Mouse (Mus musculus): Measurements from ENCODE around the gene Morn3.

The Morn3 gene

DNA sequence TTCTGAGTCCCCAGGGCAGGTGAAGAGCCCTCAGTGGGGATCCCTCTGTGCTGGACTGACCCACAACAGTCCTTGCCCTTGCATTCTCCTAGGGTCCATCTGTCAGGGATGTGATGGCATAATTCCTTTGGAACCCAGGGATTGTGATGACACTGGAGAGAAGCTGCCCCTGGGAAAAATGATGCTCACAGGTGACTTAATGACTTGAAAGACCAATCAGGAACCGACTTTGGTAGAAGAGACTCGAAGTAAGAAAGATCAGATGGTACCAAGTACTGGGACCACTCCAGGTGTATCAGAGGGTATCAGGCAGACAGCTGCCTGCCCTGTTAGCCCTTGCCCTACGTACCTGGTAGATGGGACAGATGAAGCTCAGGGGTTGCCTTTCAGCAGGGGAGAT is at the start of gene Morn3:
Morn3 (minus strand) TSS at position 101 of the 400 bp plus-strand sequence.
- in situ Hi-C loops (cut with MboI, MseI) = loop anchor here (5.0 kb wide), 1 partner anchor 80 kb away; no protein-coding TSS in a partner anchor

- in situ Hi-C loops (cut with MboI, MseI) = loop anchor here in 1 of 2 experiments (10.0 kb wide), 1 partner anchor 389 kb away; the partner anchor contains the start of genes Il31 and Lrrc43
These were observed 49.5 kb upstream of the Morn3 start for GRCm38 (mm10) chr5:123096299-123096698.

- in situ Hi-C loops (cut with MboI, MseI) = loop anchor here in 1 of 2 experiments (10.0 kb wide), 1 partner anchor 390 kb away; the partner anchor contains the start of genes Il31 and Lrrc43
These were observed 47.6 kb upstream of the Morn3 start for GRCm38 (mm10) chr5:123094238-123094991.

GRCm38 (mm10) chr5:123093077-123093633 is 46.3 kb upstream of the Morn3 start:
- in situ Hi-C loops (cut with MboI, MseI) = loop anchor here in 1 of 2 experiments (10.0 kb wide), 1 partner anchor 392 kb away; the partner anchor contains the start of genes Il31 and Lrrc43

DNA sequence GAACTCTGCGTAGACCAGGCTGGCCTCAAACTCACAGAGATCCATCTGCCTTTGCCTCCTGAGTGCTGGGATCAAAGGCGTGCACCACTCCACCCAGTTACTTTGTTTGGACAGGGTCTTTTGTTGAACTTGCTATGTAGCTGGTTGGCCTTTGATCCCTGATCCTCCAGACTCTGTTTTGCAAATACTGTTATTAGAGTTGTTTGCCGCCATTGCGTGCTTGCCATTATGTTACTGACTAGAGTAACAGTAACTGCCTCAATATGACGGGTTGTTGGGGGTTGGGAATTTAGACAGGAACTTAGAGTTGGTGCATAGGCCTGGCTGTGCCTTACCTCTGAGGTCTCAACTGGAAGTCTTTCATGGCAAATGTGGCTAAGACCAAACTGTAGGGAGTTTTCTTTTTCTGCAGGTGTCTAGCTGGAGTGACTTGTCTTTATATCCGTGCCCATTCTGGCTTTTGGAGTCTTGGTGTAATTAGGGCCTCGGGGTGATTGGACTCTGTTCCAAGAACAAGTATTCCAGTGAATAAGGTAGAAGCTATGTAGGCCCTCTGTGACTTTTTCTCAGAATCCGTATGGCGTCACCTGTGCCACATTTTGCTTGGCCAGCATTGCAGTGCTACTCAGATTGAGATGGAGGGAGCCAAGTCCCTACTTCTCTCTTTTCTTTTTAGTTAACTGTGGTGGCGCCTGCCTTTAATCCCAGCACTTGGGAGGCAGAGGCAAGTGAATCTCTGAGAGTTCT is 43.9 kb upstream of the Morn3 start:
- in situ Hi-C loops (cut with MboI, MseI) = loop anchor here in 1 of 2 experiments (10.0 kb wide), 1 partner anchor 394 kb away; the partner anchor contains the start of genes Il31 and Lrrc43

DNA sequence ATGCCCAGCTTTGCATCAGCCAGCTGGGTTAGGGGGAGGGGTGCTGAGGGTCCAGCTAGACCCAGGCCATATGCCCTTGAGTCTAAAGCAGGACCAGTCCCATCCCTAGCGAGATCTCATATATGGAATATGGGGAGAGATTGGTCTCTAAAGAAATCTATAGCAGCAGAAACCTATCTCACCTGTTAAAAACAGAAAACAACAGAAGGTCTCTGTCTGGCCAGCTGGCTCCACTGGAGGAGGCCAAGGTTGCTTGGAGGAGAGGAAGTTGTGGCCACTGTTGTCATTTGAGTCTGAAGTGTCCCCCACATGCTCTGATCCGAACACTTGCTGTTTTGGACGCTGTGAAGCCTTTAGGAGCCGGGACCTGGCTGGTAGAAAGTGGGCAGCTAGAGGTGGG is 42.0 kb upstream of the Morn3 start:
- in situ Hi-C loops (cut with MboI, MseI) = loop anchor here in 1 of 2 experiments (10.0 kb wide), 1 partner anchor 576 kb away; no protein-coding TSS in a partner anchor

DNA sequence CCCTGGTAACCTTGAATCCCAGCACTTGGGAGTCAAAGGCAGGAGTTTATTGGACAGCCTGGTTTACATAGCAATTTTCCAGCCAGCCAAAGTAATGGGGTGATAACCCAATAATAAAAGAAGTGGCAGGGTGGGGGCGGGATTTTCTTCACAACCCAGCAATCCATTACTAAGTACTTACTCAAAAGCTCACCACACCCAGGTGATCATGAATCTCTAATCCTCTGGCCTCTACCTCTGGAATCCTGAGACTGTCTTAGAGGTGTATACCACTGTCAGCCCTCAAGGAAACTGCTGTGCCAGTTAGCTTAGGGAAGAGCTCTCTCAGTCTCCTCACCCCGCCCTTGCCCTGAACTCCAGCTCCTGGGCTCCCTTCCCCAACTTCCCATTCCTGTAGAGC is 39.7 kb upstream of the Morn3 start:
- in situ Hi-C loops (cut with MboI, MseI) = loop anchor here in 1 of 2 experiments (10.0 kb wide), 1 partner anchor 578 kb away; no protein-coding TSS in a partner anchor

DNA sequence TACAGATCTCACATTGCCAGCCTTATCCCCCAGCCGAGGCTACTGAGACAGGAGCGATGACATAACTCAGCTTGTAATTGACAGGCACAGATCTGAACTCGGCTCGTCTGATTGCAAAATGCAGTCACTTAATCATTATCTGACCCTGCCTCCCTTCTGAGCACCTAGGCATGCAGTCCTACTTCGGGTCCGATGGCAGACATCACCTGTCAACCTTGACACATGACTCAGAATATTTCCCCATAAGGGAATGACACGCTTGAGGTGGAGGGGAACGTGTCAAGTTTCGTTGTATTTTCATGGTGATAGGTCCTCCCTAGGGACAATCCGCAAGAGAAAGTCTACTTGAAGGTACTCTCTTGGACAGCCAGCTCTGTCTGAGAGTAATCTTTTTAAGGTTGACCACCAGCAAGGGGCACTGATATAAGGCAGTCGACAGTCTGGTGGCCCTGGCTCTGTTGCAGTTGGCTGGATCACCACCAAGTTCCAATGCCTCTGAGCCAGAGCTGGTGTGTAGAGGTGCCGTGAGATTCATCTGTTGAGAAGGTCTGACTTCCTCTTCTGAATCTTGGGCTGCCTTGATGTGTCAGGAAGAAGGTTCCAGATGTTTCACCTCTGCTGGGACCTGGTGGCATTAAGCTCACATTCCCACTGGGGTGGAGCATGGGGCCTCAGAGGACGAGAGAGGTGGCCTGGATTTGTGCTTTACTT is 36.7 kb upstream of the Morn3 start:
- in situ Hi-C loops (cut with MboI, MseI) = loop anchor here in 1 of 2 experiments (5.0 to 10.0 kb wide), 2 partner anchors 99 to 581 kb away; partner anchors contain the start of gene Hpd

- in situ Hi-C loops (cut with MboI, MseI) = loop anchor here in 1 of 2 experiments (5.0 to 10.0 kb wide), 2 partner anchors 102 to 584 kb away; partner anchors contain the start of gene Hpd
These were observed 33.7 kb upstream of the Morn3 start for GRCm38 (mm10) chr5:123080510-123080909.

GRCm38 (mm10) chr5:123080041-123080440 is 33.2 kb upstream of the Morn3 start:
- in situ Hi-C loops (cut with MboI, MseI) = loop anchor here in 1 of 2 experiments (5.0 to 10.0 kb wide), 2 partner anchors 102 to 585 kb away; partner anchors contain the start of gene Hpd

GRCm38 (mm10) chr5:123079568-123079967 is 32.8 kb upstream of the Morn3 start:
- in situ Hi-C loops (cut with MboI, MseI) = loop anchor here in 1 of 2 experiments (5.0 kb wide), 1 partner anchor 448 kb away; the partner anchor contains the start of gene Gm49027

GRCm38 (mm10) chr5:123076419-123077281 is 29.8 kb upstream of the Morn3 start:
- in situ Hi-C loops (cut with MboI, MseI) = loop anchor here in 1 of 2 experiments (5.0 kb wide), 1 partner anchor 451 kb away; the partner anchor contains the start of gene Gm49027

- in situ Hi-C loops (cut with MboI, MseI) = loop anchor here in 1 of 2 experiments (5.0 kb wide), 1 partner anchor 452 kb away; the partner anchor contains the start of gene Gm49027
These were observed 29.0 kb upstream of the Morn3 start for GRCm38 (mm10) chr5:123075576-123076418.

GRCm38 (mm10) chr5:123068714-123069113 is 21.9 kb upstream of the Morn3 start:
- in situ Hi-C loops (cut with MboI, MseI) = loop anchor here (5.0 to 10.0 kb wide), 3 partner anchors 44 to 66 kb away; partner anchors contain the start of gene Rhof (in 1 of the 2)

DNA sequence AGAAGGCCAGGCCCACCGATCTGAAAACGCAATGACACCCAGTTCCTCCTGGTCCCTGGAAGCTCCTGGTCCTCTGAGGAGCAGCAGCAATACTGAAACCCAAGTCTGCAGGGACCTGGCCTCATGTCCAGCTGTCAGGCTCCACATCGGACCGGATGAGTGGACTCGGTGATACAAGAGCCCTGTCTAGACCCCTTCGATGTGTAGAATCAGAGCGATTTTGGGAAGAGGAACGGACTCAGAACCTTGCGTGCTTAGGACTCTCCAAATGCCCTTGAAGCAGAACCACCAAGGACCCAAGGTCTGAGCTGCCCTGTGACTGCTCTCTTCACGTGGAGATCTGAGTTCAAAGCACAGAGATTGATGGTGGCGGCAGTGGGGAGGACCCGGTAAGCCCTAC is 21.3 kb upstream of the Morn3 start, which contains the start of gene Tmem120b:
Tmem120b (plus strand) TSS at position 301 of the 400 bp plus-strand sequence.
- in situ Hi-C loops (cut with MboI, MseI) = loop anchor here (5.0 to 10.0 kb wide), 3 partner anchors 44 to 67 kb away; partner anchors contain the start of gene Rhof (in 1 of the 2)

- in situ Hi-C loops (cut with MboI, MseI) = loop anchor here (5.0 to 10.0 kb wide), 3 partner anchors 45 to 67 kb away; partner anchors contain the start of gene Rhof (in 1 of the 2)
These were observed 20.7 kb upstream of the Morn3 start for GRCm38 (mm10) chr5:123067395-123067995.

- in situ Hi-C loops (cut with MboI, MseI) = loop anchor here (5.0 to 10.0 kb wide), 2 partner anchors 71 to 108 kb away; partner anchors contain the start of gene Rhof (in 1 of the 2)
These were observed 17.4 kb upstream of the Morn3 start for GRCm38 (mm10) chr5:123064207-123064606.

Measured in T-helper 17 cell (primary cell).